Mouse (Mus musculus): ENCODE data around the gene Smpx. TPM values are rescaled to one million over a fixed set of nuclear protein-coding genes. Genes with fewer than 3 reads are reported as not detected.

The Smpx gene
- total RNA-seq, 2 experiments from 2014 or later: 23.4 to 34.4 TPM

Other genes with a start within 250 kb of the Smpx start
- 10 to 100 TPM; 13.1 to 14.3 TPM for gene Sms, start 206.6 kb upstream of the Smpx start, total RNA-seq (2021)
- 1 to 10 TPM; 1.2 to 1.5 TPM for gene Yy2, start 129.9 kb upstream of the Smpx start, total RNA-seq (2021)
- 10 to 100 TPM; 22.7 to 26.8 TPM for gene Mbtps2, start 100.2 kb upstream of the Smpx start, total RNA-seq (2021)
- not detected for gene Klhl34, start 119.5 kb downstream of the Smpx start, total RNA-seq (2021)